Mouse (Mus musculus): Measurements from ENCODE around the gene Smap2.
A peak's percentile ranks its signal among the peaks of the same experiment; 100 is the strongest.
"Not testable (repeated sequence)": the region's sequence is repeated elsewhere in the genome, so short reads cannot be mapped to it uniquely, and the experiment has no call there.

The Smap2 gene

DNA sequence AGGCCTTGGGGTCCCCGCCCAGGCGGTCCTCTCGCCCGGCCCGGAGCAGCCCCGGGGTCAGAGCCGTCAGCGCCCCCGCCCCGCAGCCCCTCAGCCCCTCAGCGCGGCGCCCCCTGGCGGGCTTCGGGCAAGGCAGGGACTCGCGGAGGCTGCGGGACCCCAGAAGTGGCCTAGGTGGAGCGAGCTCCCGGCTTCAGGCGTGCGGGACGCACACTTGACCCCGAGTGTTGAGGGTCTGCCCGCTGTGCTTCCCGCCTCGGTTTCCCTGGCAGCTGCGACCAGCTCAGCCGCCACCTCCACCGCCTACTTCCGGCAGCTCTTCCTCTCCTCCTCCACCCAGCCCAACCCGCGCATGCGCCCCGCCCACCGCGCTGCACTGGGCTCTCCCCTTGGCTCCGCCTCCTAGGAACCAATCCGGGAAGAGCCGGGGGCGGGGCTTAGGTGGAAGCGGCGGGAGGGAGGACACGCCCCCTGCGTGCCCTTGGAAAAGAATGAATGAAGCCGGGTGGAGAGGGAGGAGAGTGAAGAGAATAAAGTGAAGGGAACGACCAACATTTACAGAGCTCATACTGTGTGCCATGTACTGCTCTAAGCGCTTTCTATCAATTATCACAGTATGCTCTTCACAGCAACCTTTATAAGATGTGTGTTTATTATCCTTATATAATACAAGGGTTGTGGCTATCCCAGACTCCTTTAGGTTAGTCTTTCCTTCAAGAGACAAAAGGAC, at the start of gene Smap2:
Gene Smap2, minus strand, starts transcription at position 320 of the 730 bp plus-strand sequence.
- peak; percentile 99 for DNase-seq

GRCm38 (mm10) chr4:121065336-121065735, 48.3 kb upstream of the Smap2 start:
- DNase-seq: no peak

DNA sequence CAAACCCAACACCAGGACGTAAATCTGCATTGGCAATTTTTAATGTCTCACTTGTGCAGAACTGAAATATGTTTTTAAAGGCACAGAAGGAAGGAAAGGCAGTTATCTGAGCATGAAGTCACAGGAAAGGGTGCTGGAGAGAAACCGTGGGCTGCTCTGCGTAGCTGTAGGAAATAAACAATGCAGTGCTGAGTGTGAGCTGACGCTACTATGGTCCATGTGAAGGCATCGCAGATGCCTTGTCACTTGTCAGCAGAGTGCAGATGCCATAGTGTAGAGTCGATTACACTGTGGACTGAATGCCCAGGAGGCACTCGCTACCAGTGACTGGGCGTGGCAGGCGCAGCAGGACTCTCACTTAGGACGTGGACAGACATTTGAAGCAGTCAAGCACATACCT, 42.2 kb upstream of the Smap2 start:
- not testable (repeated sequence) for DNase-seq

DNA sequence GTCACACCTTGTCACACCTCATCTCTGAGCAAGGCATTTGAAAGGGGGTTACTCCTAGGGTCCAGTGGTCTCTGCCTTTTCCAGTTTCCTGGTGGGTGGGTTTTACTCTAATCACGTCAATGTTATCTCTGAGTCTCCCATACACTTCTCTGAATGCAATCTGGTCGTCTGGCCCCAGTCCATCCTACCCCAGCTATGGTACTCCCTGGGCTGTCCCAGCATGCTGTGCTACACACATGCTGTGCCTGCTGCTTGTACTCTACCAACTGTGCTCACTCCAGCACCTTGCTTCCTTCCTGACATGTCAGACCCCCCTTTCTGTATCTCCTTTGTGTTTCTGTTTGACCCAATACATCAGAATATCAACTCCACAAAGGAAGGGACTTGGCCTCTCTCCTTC, 40.0 kb upstream of the Smap2 start:
- no peak for DNase-seq

GRCm38 (mm10) chr4:121056342-121056741, 39.3 kb upstream of the Smap2 start:
- peak in 1 of 2 experiments; percentile 16 for DNase-seq

GRCm38 (mm10) chr4:121052454-121053323, 35.6 kb upstream of the Smap2 start:
- DNase-seq: no peak

DNA sequence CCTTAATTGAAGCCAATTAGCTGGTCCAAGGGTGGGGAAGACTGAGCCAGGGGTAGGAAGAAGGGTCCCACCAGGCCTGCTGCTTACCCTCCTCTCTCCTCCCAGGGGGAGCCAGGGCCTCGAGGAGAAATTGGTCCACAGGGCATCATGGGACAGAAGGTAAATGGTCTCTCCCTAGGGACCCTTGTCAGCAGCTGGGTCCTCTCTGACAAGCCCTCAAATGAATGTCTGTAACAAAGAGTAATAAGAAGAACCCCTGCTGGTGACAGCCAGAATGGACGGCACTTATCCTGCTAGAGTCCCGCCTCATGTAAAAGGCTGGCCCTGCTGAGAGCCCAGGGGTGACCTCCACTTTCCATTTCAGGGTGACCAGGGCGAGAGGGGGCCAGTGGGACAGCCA, 34.8 kb upstream of the Smap2 start:
- DNase-seq: no peak

- no peak for DNase-seq
These were observed 25.9 kb upstream of the Smap2 start for GRCm38 (mm10) chr4:121042946-121043345.

DNA sequence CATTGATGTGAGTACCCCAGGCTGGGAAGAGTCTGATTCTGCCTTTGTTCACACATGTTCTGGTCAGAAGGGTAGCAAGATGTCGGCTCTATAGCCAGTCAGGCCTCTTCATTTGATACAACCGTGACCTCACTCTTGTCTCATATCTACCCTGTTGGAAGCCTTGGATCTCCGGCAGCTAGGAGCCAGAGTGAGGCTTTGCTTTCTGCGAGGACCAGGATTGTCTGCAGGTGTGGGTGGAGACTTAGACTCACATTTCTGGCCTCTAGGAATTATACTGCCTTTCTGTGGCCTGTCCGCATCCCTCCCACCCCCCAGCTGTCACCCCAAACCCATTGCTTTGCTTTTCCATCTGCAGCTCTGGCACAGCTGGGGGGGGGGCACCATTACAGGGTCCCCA, 25.4 kb upstream of the Smap2 start:
- DNase-seq: no peak

GRCm38 (mm10) chr4:121040897-121041671, 24.0 kb upstream of the Smap2 start:
- peak; percentile 75 to 81 for DNase-seq

- no peak for DNase-seq
These were observed 23.3 kb upstream of the Smap2 start for GRCm38 (mm10) chr4:121040323-121040722.

GRCm38 (mm10) chr4:121039331-121040115, 22.5 kb upstream of the Smap2 start, which contains the start of gene Col9a2:
TSS of gene Col9a2 (plus strand) at chr4:121039385.
- no peak for DNase-seq

- DNase-seq: peak in 1 of 2 experiments; percentile 11
These were observed 16.0 kb upstream of the Smap2 start for GRCm38 (mm10) chr4:121033006-121033405.

- DNase-seq: no peak
These were observed 14.4 kb upstream of the Smap2 start for GRCm38 (mm10) chr4:121031440-121031839.

- no peak for DNase-seq
These were observed 12.6 kb upstream of the Smap2 start for GRCm38 (mm10) chr4:121029632-121030031.

DNA sequence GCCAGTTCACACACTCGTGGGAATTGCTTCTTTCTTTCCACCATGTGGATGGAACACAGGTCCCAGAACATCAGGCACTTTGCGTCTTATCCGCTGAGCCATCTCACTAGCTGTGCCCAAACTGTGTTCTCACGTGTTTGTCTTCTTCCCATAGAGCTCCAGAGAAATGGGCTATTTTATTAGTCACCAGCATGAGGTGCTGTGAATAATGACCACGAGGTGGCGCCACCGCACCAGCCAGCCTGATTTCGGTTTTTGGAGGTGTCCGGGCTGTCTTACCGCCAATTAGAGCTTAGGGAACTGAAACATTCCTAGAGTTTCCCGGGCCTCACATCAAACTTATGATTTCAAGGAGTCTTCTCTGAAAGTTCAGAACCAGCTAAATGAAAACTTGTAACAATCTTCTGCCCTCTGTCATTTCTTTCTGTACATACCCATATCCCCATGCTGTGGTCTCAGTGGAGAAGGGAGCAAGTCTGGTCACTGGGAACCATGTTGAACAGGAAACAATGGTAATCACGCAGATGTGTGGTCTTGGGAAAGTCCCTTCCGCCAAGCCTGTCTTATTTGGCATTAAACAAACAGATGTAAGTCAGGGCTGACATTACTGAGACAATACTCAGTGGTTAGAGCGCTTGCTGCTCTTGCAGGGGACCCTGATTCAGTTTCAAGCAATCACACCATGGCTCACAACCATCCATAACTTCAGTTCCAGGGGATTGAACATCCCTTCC, 11.8 kb upstream of the Smap2 start:
- DNase-seq: peak; percentile 55 to 70

DNA sequence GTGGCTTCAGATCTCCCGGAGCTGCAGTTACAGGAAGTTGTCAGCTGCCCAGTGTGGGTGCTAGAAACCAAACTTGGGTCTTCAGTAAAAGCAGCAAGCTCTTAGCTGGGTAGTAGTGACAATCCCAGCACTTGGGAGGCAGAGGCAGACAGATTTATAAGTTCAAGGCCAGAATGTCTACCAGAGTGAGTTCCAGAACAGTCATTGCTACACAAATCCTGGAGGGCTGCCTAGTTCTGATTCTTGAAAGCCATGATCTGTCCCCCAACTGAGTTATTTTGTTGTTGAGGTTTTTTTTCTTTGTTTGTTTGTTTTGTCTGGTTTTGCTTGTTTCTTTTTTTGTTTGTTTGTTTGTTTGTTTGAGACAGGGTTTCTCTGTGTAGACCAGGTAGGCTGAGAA, 11.1 kb upstream of the Smap2 start:
- no peak for DNase-seq

DNA sequence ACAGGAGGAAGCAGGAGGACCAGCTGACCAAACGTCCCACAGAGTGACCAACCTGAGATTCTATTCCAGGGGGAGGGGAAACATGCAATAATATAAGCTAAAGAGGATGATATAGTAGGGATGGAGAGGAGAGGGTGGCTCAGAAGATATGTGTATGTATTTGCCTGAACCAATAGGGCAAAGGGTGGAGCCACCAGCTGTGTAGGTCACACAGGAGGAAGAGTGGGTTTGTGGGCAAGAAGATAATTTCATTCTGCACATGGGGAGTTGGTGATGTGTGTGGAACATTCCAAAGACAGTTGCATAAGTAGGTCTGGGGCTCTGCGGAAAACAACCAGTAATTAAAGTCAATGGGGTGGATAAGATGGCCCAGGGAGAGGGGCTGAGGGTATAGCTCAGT, 8.6 kb upstream of the Smap2 start:
- peak in 1 of 2 experiments; percentile 14 for DNase-seq

DNA sequence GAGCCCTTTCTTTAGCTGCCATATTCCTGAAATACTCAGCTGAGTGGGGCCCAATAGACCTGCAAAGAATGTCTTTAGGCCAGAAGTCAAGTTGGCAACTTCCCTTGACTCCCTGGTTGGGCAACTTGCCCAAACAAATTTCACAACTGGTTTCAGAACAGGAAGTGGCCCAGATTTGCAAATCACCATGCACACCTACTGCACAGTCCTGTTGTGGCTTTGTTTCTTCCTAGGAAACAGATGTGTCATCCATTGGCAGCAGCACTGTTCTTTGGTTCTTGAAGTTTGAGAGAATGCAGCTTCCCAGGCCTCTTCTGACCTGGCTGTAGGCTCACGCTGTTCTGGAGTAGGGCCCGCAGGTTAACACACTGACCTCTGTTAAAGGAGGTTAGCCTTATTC, 6.9 kb upstream of the Smap2 start:
- peak; percentile 66 to 84 for DNase-seq

DNA sequence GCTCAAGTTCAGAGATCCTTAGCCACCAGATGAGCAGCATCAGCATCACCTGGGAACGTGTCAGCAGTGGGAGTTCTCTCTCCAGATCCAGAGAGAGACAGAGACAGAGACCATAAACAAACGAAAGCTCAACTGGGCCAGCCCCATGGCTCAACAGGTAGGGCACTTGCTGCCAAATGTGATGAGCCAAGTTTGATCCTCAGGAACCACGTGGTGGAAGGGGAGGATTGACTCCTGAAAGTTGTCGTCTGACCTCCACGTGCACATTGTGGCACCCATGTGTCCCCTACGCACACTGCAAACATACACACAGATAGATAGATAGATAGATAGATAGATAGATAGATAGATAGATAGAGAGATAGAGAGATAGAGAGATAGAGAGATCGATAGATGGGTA, 6.4 kb upstream of the Smap2 start:
- no peak for DNase-seq

DNA sequence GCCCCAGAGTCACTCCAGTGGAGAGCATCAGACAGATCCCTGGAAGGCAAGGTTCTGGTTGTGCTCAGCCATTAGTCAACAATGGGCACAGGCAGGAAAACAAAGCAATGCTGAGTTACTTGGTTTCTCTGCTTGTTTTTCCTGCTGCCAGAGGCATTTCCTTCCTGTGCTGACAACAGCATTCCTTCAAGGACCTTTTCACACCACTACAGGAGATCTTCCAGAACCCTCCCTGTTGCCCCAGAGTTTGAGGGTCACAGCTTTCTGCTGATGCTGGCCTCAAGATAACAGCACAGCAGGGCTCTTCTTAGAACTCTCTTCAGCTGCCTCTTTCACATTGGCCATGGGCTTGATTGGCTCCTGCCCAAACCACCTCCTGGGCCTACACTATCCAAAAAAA, 4.9 kb upstream of the Smap2 start:
- no peak for DNase-seq
